Mouse (Mus musculus): ENCODE measurements around the gene Tmprss12. TPM values are rescaled to one million over a fixed set of nuclear protein-coding genes. Genes with fewer than 3 reads are reported as not detected.
"Not testable (repeated sequence)": the region's sequence is repeated elsewhere in the genome, so short reads cannot be mapped to it uniquely, and the experiment has no call there.

The Tmprss12 gene
- polyA plus RNA-seq, 1 experiment from 2014 or later, result not detected

DNA sequence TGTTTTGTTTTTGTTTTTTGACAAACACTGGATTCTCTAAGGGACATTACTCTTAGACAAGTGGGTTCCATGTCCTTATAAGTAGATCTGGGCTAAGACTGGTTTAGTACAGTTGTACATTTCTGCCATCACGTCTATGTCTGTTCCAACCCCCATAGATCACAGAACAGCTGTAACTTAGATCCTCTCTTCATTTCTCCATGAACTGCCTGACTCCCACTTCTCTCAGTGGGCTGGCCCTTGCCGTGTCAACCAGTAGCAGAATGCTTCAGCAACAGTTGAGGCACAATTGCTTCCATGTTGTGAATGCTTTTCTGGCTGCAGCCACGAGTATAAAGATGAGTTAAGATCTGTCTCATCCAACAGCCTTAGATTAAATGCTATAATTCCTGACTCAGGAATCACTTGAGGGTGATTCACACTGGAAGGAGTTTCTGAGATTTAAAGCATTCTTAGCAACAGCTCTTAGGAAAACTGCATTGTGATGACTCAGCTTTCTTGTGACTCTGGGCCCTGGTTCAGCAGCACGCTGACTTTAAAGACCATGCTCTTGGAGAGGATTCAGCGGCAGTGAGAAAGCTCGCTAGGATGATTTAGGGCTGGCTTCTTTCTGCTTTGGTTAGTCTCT, 29.4 kb upstream of the Tmprss12 start:
- no peak overlapping the region for H3K4me2 ChIP-seq (ENCODE audit: low read depth, low read length, severe bottlenecking)
- no peaks in the 10 kb centered on the region for H3K27me3 ChIP-seq (ENCODE audit: control insufficient read depth, insufficient read depth, low read length)
- peaks cover 17% of the 10 kb centered on the region; the same call in 1 of the 2 replicates for H3K36me3 ChIP-seq (ENCODE audit: control insufficient read depth, insufficient read depth, low read length)
- no peaks in the 10 kb centered on the region for H3K4me1 ChIP-seq (replicated peaks; ENCODE audit: control insufficient read depth, insufficient read depth, low read length)
- H3K27ac ChIP-seq (ENCODE audit: low read depth, low read length), result no peak overlapping the region
- H3K4me3 ChIP-seq (ENCODE audit: low read depth, low read length), result no peak overlapping the region
- no peaks in the 10 kb centered on the region for H3K9me3 ChIP-seq (ENCODE audit: control insufficient read depth, low read length)
- ATAC-seq (replicated peaks; ENCODE audit: low FRiP score), result no peak
- no peak for DNase-seq (ENCODE audit: low spot score)
- 92% methylated on average over 6 of the region's 6 CpGs for WGBS
- H3K9ac ChIP-seq (ENCODE audit: low read length), result no peak overlapping the region

DNA sequence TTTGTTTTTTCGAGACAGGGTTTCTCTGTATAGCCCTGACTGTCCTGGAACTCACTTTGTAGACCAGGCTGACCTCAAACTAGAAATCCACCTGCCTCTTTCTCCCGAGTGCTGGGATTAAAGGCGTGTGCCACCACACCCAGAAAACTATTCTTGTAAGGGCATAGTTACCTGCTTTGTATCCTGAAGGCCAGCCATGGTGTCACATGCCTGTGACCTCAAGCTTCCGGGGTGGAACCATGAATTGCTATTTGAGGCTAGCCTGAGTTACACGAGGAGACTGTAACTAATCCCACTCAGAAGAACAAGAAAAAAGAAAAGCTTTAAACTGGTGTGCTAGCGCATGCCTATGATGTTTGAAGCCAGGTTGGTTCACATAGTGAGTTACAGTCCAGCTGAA, 24.3 kb upstream of the Tmprss12 start:
- ATAC-seq (replicated peaks; ENCODE audit: low FRiP score) (no peak), DNase-seq (ENCODE audit: low spot score) (no peak)
- no peak overlapping the region for H3K4me2 ChIP-seq (ENCODE audit: low read depth, low read length, severe bottlenecking)
- no peaks in the 10 kb centered on the region for H3K9me3 ChIP-seq (ENCODE audit: control insufficient read depth, low read length)
- no peak overlapping the region for H3K9ac ChIP-seq (ENCODE audit: low read length)
- H3K4me3 ChIP-seq (ENCODE audit: low read depth, low read length), result no peak overlapping the region
- WGBS, result 91% methylated on average over 6 of the region's 6 CpGs
- no peaks in the 10 kb centered on the region for H3K4me1 ChIP-seq (replicated peaks; ENCODE audit: control insufficient read depth, insufficient read depth, low read length)
- peaks cover 20% of the 10 kb centered on the region; the same call in 1 of the 2 replicates for H3K36me3 ChIP-seq (ENCODE audit: control insufficient read depth, insufficient read depth, low read length)
- no peaks in the 10 kb centered on the region for H3K27me3 ChIP-seq (ENCODE audit: control insufficient read depth, insufficient read depth, low read length)
- H3K27ac ChIP-seq (ENCODE audit: low read depth, low read length), result no peak overlapping the region

DNA sequence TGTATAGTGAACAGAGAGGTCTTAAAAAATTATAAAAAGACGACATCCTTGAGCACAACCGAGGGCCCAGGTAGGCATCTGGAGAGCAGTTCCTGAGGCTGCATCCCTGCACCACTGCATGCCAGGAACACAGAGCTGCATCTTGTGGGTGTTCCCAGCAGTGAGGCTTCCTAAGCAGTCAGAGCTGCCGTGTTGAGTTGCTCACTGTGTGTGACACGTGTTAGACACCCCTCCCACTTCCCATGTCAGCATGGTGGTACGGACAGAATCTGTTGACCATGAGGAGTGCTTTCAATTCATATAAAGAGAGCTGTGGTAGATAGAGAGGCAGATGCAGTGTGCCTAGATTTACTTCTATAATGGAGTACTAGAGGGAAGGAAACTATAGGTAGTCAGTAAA, 23.3 kb upstream of the Tmprss12 start:
- Histone ChIP-seq H3K9me3 (ENCODE audit: control insufficient read depth, low read length) (no peaks in the 10 kb centered on the region), H3K27ac (ENCODE audit: low read depth, low read length) (no peak overlapping the region), H3K9ac (ENCODE audit: low read length) (no peak overlapping the region), H3K4me1 (replicated peaks; ENCODE audit: control insufficient read depth, insufficient read depth, low read length) (no peaks in the 10 kb centered on the region), H3K36me3 (ENCODE audit: control insufficient read depth, insufficient read depth, low read length) (peaks cover 20% of the 10 kb centered on the region; the same call in 1 of the 2 replicates), H3K4me2 (ENCODE audit: low read depth, low read length, severe bottlenecking) (no peak overlapping the region), H3K4me3 (ENCODE audit: low read depth, low read length) (no peak overlapping the region), H3K27me3 (ENCODE audit: control insufficient read depth, insufficient read depth, low read length) (no peaks in the 10 kb centered on the region)
- 94% methylated on average over 5 of the region's 5 CpGs for WGBS
- DNase-seq (ENCODE audit: low spot score) (no peak), ATAC-seq (replicated peaks; ENCODE audit: low FRiP score) (no peak)

DNA sequence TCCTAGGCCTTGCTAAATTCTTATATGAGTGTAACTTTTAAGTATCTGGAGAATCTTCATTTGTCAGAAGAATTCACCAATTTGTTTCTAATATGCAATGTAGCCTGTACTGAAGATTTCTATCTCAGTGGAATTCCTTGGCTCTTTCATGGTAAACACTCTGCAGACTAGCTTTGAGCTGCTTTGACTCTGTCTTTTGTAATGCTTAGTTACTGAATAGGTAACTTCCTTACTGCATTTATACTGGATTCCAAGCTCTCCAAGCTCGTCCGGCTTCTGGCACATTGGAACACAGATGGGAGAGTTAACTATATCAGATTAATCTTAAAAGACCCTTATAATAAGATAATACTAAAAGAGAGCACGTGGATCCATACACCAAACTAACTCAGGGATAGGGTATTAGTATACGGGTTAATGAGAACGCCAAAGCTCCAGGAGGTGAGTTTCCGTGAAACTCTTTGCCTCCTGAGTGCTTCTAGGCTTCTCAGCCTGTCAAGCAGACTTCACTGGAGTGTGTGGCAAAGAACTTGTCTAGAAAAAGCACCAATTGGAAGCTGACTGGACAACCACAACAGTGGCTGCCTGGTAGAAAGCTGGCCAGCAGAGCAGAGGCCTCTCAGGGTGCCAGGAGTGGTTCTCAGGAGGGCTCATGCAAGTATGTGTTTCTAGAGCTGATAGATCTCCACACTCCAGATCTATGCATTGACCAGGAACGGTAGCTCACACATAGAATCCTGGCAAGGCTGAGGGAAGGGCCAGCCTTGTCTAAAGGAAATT, 21.8 kb upstream of the Tmprss12 start:
- Histone ChIP-seq H3K4me2 (ENCODE audit: low read depth, low read length, severe bottlenecking) (no peak overlapping the region), H3K27ac (ENCODE audit: low read depth, low read length) (no peak overlapping the region), H3K27me3 (ENCODE audit: control insufficient read depth, insufficient read depth, low read length) (no peaks in the 10 kb centered on the region), H3K4me1 (replicated peaks; ENCODE audit: control insufficient read depth, insufficient read depth, low read length) (no peaks in the 10 kb centered on the region), H3K36me3 (ENCODE audit: control insufficient read depth, insufficient read depth, low read length) (peaks cover 12% of the 10 kb centered on the region; the same call in 1 of the 2 replicates), H3K9ac (ENCODE audit: low read length) (no peak overlapping the region), H3K9me3 (ENCODE audit: control insufficient read depth, low read length) (no peaks in the 10 kb centered on the region), H3K4me3 (ENCODE audit: low read depth, low read length) (no peak overlapping the region)
- WGBS, result 95% methylated on average over 7 of the region's 7 CpGs
- DNase-seq (ENCODE audit: low spot score) (no peak), ATAC-seq (replicated peaks; ENCODE audit: low FRiP score) (no peak)

DNA sequence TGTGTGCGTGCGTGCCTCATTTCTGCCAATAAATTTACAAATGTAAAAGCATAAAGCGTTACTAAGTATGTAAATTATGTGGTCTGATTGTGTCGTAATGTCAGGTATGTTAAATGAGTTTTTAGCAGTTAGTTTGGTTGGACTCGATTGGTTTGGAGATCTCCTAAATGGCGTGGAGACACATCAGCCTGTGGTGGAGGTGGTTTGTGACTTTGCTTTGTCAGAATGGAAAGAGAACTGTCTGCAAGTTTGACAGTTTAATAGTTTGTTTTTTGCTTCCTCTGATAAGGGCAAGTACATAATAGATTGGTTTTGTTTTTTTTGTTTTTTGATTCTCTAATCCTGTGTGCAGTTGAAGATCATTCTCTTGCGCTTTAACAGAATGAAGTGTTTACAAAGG, 20.3 kb upstream of the Tmprss12 start:
- H3K9ac ChIP-seq (ENCODE audit: low read length); H3K4me2 ChIP-seq (ENCODE audit: low read depth, low read length, severe bottlenecking); H3K9me3 ChIP-seq (ENCODE audit: control insufficient read depth, low read length); H3K27me3 ChIP-seq (ENCODE audit: control insufficient read depth, insufficient read depth, low read length); H3K36me3 ChIP-seq (ENCODE audit: control insufficient read depth, insufficient read depth, low read length); DNase-seq (ENCODE audit: low spot score); H3K4me1 ChIP-seq (replicated peaks; ENCODE audit: control insufficient read depth, insufficient read depth, low read length); H3K27ac ChIP-seq (ENCODE audit: low read depth, low read length); H3K4me3 ChIP-seq (ENCODE audit: low read depth, low read length); ATAC-seq (replicated peaks; ENCODE audit: low FRiP score): not testable (repeated sequence)
- WGBS, result 93% methylated on average over 6 of the region's 7 CpGs

DNA sequence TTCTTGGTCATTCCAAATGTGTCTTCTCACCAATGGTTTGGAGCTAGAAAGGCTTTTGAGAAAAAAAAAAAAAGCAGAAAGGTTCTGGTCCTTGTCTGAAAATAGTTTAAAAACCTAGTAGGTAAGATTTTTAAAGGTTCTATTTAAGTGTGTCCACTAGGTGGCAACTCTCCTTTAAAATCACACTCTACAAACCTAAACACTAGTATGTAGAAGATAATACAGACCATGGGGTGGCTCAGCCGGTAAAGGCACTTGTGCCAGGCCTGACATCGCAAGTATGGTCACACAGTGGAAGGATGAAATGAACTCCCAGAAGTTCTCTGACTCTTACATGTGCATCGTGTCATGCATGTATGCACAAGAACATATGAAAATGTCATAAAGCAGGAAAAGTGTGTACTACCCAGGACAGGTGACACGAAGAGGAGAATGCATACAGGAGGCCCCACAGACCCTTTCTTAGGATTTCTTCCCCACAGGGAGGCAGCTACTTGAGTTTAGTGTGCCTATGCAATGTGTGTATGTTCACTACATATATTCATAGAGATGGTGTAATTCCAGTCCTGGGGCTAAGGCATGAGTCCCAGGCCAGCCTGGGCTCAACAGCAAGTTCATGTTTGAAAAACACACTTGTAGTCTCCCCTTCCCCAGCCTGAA, 17.3 kb upstream of the Tmprss12 start:
- no peak for DNase-seq (ENCODE audit: low spot score)
- 23% methylated on average over 4 of the region's 4 CpGs for WGBS
- H3K4me1 ChIP-seq (replicated peaks; ENCODE audit: control insufficient read depth, insufficient read depth, low read length), result no peaks in the 10 kb centered on the region

DNA sequence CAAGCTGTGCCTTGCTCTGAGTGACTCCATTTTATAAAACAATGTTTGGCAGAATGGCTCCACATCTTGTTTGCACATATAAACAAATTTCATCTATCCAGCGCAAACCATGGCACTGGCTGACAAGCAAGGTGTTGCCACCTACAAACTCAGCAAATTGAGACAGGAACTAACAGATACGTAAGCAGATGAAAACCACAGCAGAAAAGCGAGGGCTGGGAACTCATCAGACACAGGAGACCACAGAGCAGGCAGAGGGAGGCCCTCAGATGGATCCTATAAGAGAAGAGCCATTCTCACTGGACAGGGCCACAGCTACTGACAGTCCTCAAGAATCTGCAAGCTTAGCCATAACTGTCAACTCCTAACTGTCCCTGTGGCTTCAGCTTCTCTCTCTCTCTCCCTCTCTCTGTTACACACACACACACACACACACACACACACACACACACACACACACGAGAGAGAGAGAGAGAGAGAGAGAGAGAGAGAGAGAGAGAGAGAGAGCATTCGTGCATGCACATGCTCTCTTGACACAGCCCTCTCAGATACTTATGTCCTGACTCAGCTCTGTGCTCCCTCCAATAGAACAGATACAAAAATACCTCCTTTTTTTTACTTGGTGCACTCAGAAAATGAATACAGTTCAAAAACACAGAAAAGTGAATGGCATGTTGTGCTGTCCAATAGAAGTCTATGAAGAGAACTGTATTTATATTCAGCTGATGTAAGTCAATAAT, 14.9 kb upstream of the Tmprss12 start:
- no peak overlapping the region for H3K9ac ChIP-seq (ENCODE audit: low read length)
- no peaks in the 10 kb centered on the region for H3K9me3 ChIP-seq (ENCODE audit: control insufficient read depth, low read length)
- DNase-seq (ENCODE audit: low spot score) (no peak), ATAC-seq (replicated peaks; ENCODE audit: low FRiP score) (no peak)
- WGBS, result 84% methylated on average over 4 of the region's 5 CpGs
- H3K27me3 ChIP-seq (ENCODE audit: control insufficient read depth, insufficient read depth, low read length), result no peaks in the 10 kb centered on the region
- H3K4me3 ChIP-seq (ENCODE audit: low read depth, low read length), result no peak overlapping the region
- H3K4me2 ChIP-seq (ENCODE audit: low read depth, low read length, severe bottlenecking), result no peak overlapping the region
- H3K4me1 ChIP-seq (replicated peaks; ENCODE audit: control insufficient read depth, insufficient read depth, low read length), result no peaks in the 10 kb centered on the region
- no peaks in the 10 kb centered on the region for H3K36me3 ChIP-seq (ENCODE audit: control insufficient read depth, insufficient read depth, low read length)
- no peak overlapping the region for H3K27ac ChIP-seq (ENCODE audit: low read depth, low read length)

More for the DNA sequence above, 17.3 kb upstream of the Tmprss12 start:
- 0 out of 2 replicates have a peak, but pooled peaks cover 4% of the 10 kb centered on the region for H3K36me3 ChIP-seq (ENCODE audit: control insufficient read depth, insufficient read depth, low read length)
- H3K9ac ChIP-seq (ENCODE audit: low read length), result no peak overlapping the region
- no peak overlapping the region for H3K27ac ChIP-seq (ENCODE audit: low read depth, low read length)
- H3K9me3 ChIP-seq (ENCODE audit: control insufficient read depth, low read length), result no peaks in the 10 kb centered on the region
- no peak overlapping the region for H3K4me2 ChIP-seq (ENCODE audit: low read depth, low read length, severe bottlenecking)
- no peak for ATAC-seq (replicated peaks; ENCODE audit: low FRiP score)
- no peaks in the 10 kb centered on the region for H3K27me3 ChIP-seq (ENCODE audit: control insufficient read depth, insufficient read depth, low read length)
- no peak overlapping the region for H3K4me3 ChIP-seq (ENCODE audit: low read depth, low read length)

DNA sequence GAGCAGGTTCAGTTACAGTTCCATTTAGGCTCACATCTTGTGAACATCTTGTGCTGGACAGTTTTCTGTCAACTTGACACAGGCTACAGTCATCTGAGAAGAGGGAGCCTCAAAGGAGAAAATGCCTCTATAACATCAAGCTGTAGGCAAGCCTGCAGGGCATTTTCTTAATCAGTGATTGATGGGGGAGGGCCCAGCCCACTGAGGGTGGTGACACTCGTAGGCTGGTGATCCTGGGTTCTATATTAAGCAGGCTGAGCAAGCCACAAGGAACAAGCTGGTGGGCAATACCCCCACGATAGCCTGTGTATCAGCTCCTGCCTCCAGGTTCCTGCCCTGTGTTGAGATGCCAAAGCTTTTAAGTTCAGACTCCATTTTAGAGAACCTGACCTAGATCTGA, 11.7 kb upstream of the Tmprss12 start:
- H3K4me1 ChIP-seq (replicated peaks; ENCODE audit: control insufficient read depth, insufficient read depth, low read length), result no peaks in the 10 kb centered on the region
- H3K4me3 ChIP-seq (ENCODE audit: low read depth, low read length), result no peak overlapping the region
- WGBS, result 82% methylated on average over 2 of the region's 2 CpGs
- H3K9me3 ChIP-seq (ENCODE audit: control insufficient read depth, low read length), result no peaks in the 10 kb centered on the region
- no peak overlapping the region for H3K9ac ChIP-seq (ENCODE audit: low read length)
- H3K4me2 ChIP-seq (ENCODE audit: low read depth, low read length, severe bottlenecking), result no peak overlapping the region
- no peak for ATAC-seq (replicated peaks; ENCODE audit: low FRiP score)
- H3K27me3 ChIP-seq (ENCODE audit: control insufficient read depth, insufficient read depth, low read length), result no peaks in the 10 kb centered on the region
- DNase-seq (ENCODE audit: low spot score), result no peak
- no peak overlapping the region for H3K27ac ChIP-seq (ENCODE audit: low read depth, low read length)
- no peaks in the 10 kb centered on the region for H3K36me3 ChIP-seq (ENCODE audit: control insufficient read depth, insufficient read depth, low read length)
